Mouse (Mus musculus) MEL (cell line): ENCODE results near the gene Nup37. TPM values are rescaled to one million over a fixed set of nuclear protein-coding genes. Genes with fewer than 3 reads are reported as not detected.

ENCODE experiments used
- DNase-seq: peaks from one replicate; pipeline ENCODE4 v3.0.0; 2011; ENCODE audit warnings: low read depth, low spot score
- H3K27ac ChIP-seq: 2 replicates; pipeline ENCODE4 v1.5.1; 2012; ENCODE audit warnings: low read depth, mild to moderate bottlenecking, control low read depth, low read length, moderate library complexity; ENCODE audit not compliant: control insufficient read depth
- H3K27me3 ChIP-seq, 2 experiments: fragments of 150-350 bp in 1 of 2; sonication (generic) in 1 of 2; 2 replicates each; pipeline ENCODE4 v1.6.1; 2012; ENCODE audit warnings: low read length in 2 of 2, mild to moderate bottlenecking in 2 of 2, improper control_type of control experiment in 1 of 2, moderate library complexity in 1 of 2; ENCODE audit not compliant: insufficient read depth in 2 of 2, control insufficient read depth in 1 of 2
- H3K36me3 ChIP-seq, 2 experiments: 2 replicates each; pipeline ENCODE4 v1.6.1; 2012 to 2014; ENCODE audit warnings: low read length in 2 of 2, improper control_type of control experiment in 1 of 2, inconsistent platforms in 1 of 2, mild to moderate bottlenecking in 1 of 2; ENCODE audit not compliant: insufficient read depth in 2 of 2, control insufficient read depth in 1 of 2
- H3K4me1 ChIP-seq, 2 experiments: fragments of 150-350 bp in 1 of 2; sonication (generic) in 1 of 2; 2 replicates each; pipeline ENCODE4 v1.6.1; 2012; ENCODE audit warnings: low read length in 2 of 2, improper control_type of control experiment in 1 of 2, mild to moderate bottlenecking in 1 of 2; ENCODE audit not compliant: insufficient read depth in 2 of 2, control insufficient read depth in 1 of 2
- H3K4me3 ChIP-seq, 2 experiments: fragments of 150-350 bp in 1 of 2; sonication (generic) in 1 of 2; 2 replicates each; pipeline ENCODE4 v1.5.1; 2012; ENCODE audit warnings: low read depth in 2 of 2, low read length in 2 of 2, mild to moderate bottlenecking in 2 of 2, moderate library complexity in 2 of 2, control low read depth in 1 of 2, improper control_type of control experiment in 1 of 2; ENCODE audit not compliant: control insufficient read depth in 1 of 2, insufficient read depth in 1 of 2
- H3K79me2 ChIP-seq: 2 replicates; pipeline ENCODE4 v1.6.1; 2012; ENCODE audit warnings: mild to moderate bottlenecking, low read length, moderate library complexity; ENCODE audit not compliant: control insufficient read depth, poor library complexity, insufficient read depth
- H3K9ac ChIP-seq: 2 replicates; pipeline ENCODE4 v1.6.1; 2012; ENCODE audit warnings: low read depth, mild to moderate bottlenecking, control low read depth, low read length, moderate library complexity; ENCODE audit not compliant: control insufficient read depth, poor library complexity, severe bottlenecking
- H3K9me3 ChIP-seq: fragments of 150-350 bp; sonication (generic); replicated peaks from 2 replicates; pipeline ENCODE4 v1.6.1; 2012; ENCODE audit warnings: mild to moderate bottlenecking, low read length, improper control_type of control experiment, moderate library complexity; ENCODE audit not compliant: insufficient read depth
- CHD2 ChIP-seq: IDR thresholded peaks from 2 replicates; pipeline ENCODE4 v1.6.1; 2011; ENCODE audit warnings: low read length, improper control_type of control experiment
- CTCF ChIP-seq, 3 experiments: IDR thresholded peaks in 2 of 3; conservative IDR thresholded peaks in 1 of 3; 2 replicates each; pipeline ENCODE4 v1.5.1; 2011 to 2012; ENCODE audit warnings: low read length in 3 of 3, low read depth in 2 of 3, mild to moderate bottlenecking in 2 of 3, improper control_type of control experiment in 1 of 3, inconsistent platforms in 1 of 3, mixed read lengths in 1 of 3, moderate library complexity in 1 of 3; ENCODE audit not compliant: control insufficient read depth in 1 of 3, insufficient read depth in 1 of 3, poor library complexity in 1 of 3, severe bottlenecking in 1 of 3
- E2F4 ChIP-seq: IDR thresholded peaks from 2 replicates; pipeline ENCODE4 v1.6.1; 2011; ENCODE audit warnings: low read depth, low read length, improper control_type of control experiment, borderline replicate concordance
- GABPA ChIP-seq: IDR thresholded peaks from 2 replicates; pipeline ENCODE4 v1.6.1; 2012; ENCODE audit warnings: low read depth, mild to moderate bottlenecking, inconsistent platforms, low read length, improper control_type of control experiment, moderate library complexity
- MAX ChIP-seq: IDR thresholded peaks from 2 replicates; pipeline ENCODE4 v1.6.1; 2011; ENCODE audit warnings: low read length, improper control_type of control experiment
- MXI1 ChIP-seq: IDR thresholded peaks from 2 replicates; pipeline ENCODE4 v1.6.1; 2011; ENCODE audit warnings: mild to moderate bottlenecking, low read depth, low read length, improper control_type of control experiment
- MYB ChIP-seq: IDR thresholded peaks from 2 replicates; pipeline ENCODE4 v1.6.1; 2011; ENCODE audit warnings: mild to moderate bottlenecking, low read depth, low read length, improper control_type of control experiment
- NRF1 ChIP-seq: IDR thresholded peaks from 2 replicates; pipeline ENCODE4 v1.6.1; 2014; ENCODE audit warnings: low read depth, mild to moderate bottlenecking, inconsistent platforms, low read length, improper control_type of control experiment, moderate library complexity; ENCODE audit not compliant: poor library complexity, insufficient read depth, severe bottlenecking
- POLR2AphosphoS5 ChIP-seq: IDR thresholded peaks from 2 replicates; pipeline ENCODE4 v1.6.1; 2012; ENCODE audit warnings: low read depth, borderline replicate concordance, mild to moderate bottlenecking, inconsistent platforms, low read length, moderate library complexity, mixed read lengths
- RAD21 ChIP-seq: IDR thresholded peaks from 2 replicates; pipeline ENCODE4 v1.6.1; 2011; ENCODE audit warnings: mild to moderate bottlenecking, low read depth, low read length, improper control_type of control experiment
- RCOR1 ChIP-seq: IDR thresholded peaks from 2 replicates; pipeline ENCODE4 v1.6.1; 2012; ENCODE audit warnings: low read depth, mild to moderate bottlenecking, inconsistent platforms, low read length, improper control_type of control experiment
- TAL1 ChIP-seq: IDR thresholded peaks from 2 replicates; pipeline ENCODE4 v1.6.1; 2012; ENCODE audit warnings: mild to moderate bottlenecking, inconsistent platforms, low read length, moderate library complexity, mixed read lengths
- TBP ChIP-seq: IDR thresholded peaks from 2 replicates; pipeline ENCODE4 v1.8.0; 2011; ENCODE audit warnings: low read depth, low read length, improper control_type of control experiment
- USF1 ChIP-seq: IDR thresholded peaks from 2 replicates; pipeline ENCODE4 v1.6.1; 2014; ENCODE audit warnings: low read depth, mild to moderate bottlenecking, inconsistent platforms, low read length, improper control_type of control experiment, moderate library complexity
- USF2 ChIP-seq, 2 experiments: IDR thresholded peaks; 2 replicates each; pipeline ENCODE4 v1.6.1; 2011 to 2012; ENCODE audit warnings: improper control_type of control experiment in 2 of 2, low read length in 2 of 2, borderline replicate concordance in 1 of 2, inconsistent platforms in 1 of 2, low read depth in 1 of 2, mild to moderate bottlenecking in 1 of 2; ENCODE audit not compliant: insufficient read depth in 1 of 2
- ZC3H11A ChIP-seq: IDR thresholded peaks from 2 replicates; pipeline ENCODE4 v1.6.1; 2012; ENCODE audit warnings: low read depth, mild to moderate bottlenecking, inconsistent platforms, low read length, improper control_type of control experiment
- ZKSCAN1 ChIP-seq: IDR thresholded peaks from 2 replicates; pipeline ENCODE4 v1.6.1; 2012; ENCODE audit warnings: low read depth, mild to moderate bottlenecking, inconsistent platforms, low read length, improper control_type of control experiment, moderate library complexity
- ZNF384 ChIP-seq: IDR thresholded peaks from 2 replicates; pipeline ENCODE4 v1.6.1; 2012; ENCODE audit warnings: low read depth, mild to moderate bottlenecking, inconsistent platforms, low read length, improper control_type of control experiment
- polyA plus RNA-seq, 2 experiments: library from polyadenylated mRNA; stranded (reverse) in 1 of 2; unstranded in 1 of 2; fragments of >175 nt in 1 of 2; fragments of >200 nt in 1 of 2; gene quantifications; 2 replicates each; pipeline versions ENCODE4 v1.2.1 to v1.2.4; 2012; ENCODE audit warnings: low replicate concordance in 2 of 2, low read depth in 1 of 2; ENCODE audit not compliant: insufficient read length in 2 of 2, insufficient read depth in 1 of 2, missing spikeins in 1 of 2
- total RNA-seq: library from RNA; depleted of rRNA; stranded (reverse); fragments of 300-350 nt; gene quantifications from 2 replicates; pipeline ENCODE4 v1.2.3, GENCODE M21; 2012

The Nup37 gene
- total and polyA plus RNA-seq, 3 experiments = 85.4 to 193 (median 118) TPM

GRCm38 (mm10) chr10:88135630-88136029 is 11.2 kb upstream of the Nup37 start:
- Histone ChIP-seq H3K4me1 (no peaks in the 10 kb centered on the region), H3K27ac (no peak overlapping the region), H3K27me3 (no peaks in the 10 kb centered on the region), H3K36me3 (peaks cover 0 to 3% of the 10 kb centered on the region in 2 experiments; a peak in 1 of 4 replicates), H3K9ac (no peak overlapping the region), H3K79me2 (no peaks in the 10 kb centered on the region), H3K9me3 (no peaks in the 10 kb centered on the region), H3K4me3 (no peak overlapping the region)
- TF ChIP-seq USF2 (IDR thresholded peaks at IDR 0.05; ENCODE audit: borderline replicate concordance in 1 of 2, insufficient read depth in 1 of 2, low read depth in 1 of 2, low read length in 2 of 2) (no peak), CTCF (IDR thresholded peaks at IDR 0.05 in 2 of 3, conservative IDR thresholded peaks at IDR 0.05 in 1 of 3; ENCODE audit: control insufficient read depth in 1 of 3, insufficient read depth in 1 of 3, low read depth in 2 of 3, low read length in 3 of 3, poor library complexity in 1 of 3, severe bottlenecking in 1 of 3) (no peak)
- DNase-seq = no peak

DNA sequence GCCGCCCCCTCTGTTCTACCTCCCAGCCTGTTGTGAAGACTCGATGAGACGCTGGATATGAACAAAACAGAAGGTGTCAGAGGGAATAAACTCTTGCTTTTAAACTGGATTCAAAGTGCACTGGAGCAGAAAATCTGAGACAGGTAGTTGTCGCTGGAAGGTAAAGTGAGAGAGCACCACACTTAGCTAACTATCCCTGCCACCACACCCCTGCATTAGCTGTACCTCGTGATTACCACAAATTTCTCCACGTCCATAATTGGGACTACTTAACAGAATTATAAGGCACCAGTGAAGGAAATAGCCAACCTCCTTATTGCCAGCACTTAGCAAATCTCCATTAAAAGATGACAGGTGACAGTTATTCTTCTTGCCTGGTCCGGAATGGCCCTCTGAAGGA is 605 bp upstream of the Nup37 start:
- Histone ChIP-seq H3K79me2 (peaks cover 28% of the 10 kb centered on the region), H3K9me3 (no peaks in the 10 kb centered on the region), H3K9ac (peak overlapping the region; percentile 95), H3K36me3 (peaks cover 8 to 21% of the 10 kb centered on the region in 2 experiments), H3K27ac (peak overlapping the region; percentile 35; the same call in 1 of the 2 replicates), H3K4me1 (peaks cover 2 to 11% of the 10 kb centered on the region in 2 experiments; a peak in 3 of 4 replicates), H3K27me3 (no peaks in the 10 kb centered on the region), H3K4me3 (peak overlapping the region; percentile 82 to 99)
- TF ChIP-seq TAL1 (no peak), ZNF384 (no peak), CHD2 (no peak), E2F4 (no peak), MXI1 (no peak), POLR2AphosphoS5 (no peak), NRF1 (no peak), GABPA (no peak), USF1 (no peak), MYB (no peak), RCOR1 (no peak), ZKSCAN1 (no peak), TBP (no peak), RAD21 (no peak), MAX (no peak), ZC3H11A (no peak)
- no peak for DNase-seq
